Mouse (Mus musculus) G1E (cell line): ENCODE measurements around the gene Serpina1a. TPM values are rescaled to one million over a fixed set of nuclear protein-coding genes. Genes with fewer than 3 reads are reported as not detected.
"Not testable (repeated sequence)": the region's sequence is repeated elsewhere in the genome, so short reads cannot be mapped to it uniquely, and the experiment has no call there.

Source experiments
- ATAC-seq: 2 replicates; pipeline ENCODE4 v1.8.0; 2016; ENCODE audit warnings: mild to moderate bottlenecking; ENCODE audit not compliant: insufficient number of reproducible peaks, poor library complexity, low FRiP score, severe bottlenecking; ENCODE audit errors: extremely low read depth
- DNase-seq: peaks from one replicate; pipeline ENCODE4 v3.0.0; 2012; ENCODE audit warnings: low spot score
- H3K27me3 ChIP-seq: 2 replicates; pipeline ENCODE4 v1.6.1; 2012; ENCODE audit warnings: mild to moderate bottlenecking, low read length, inconsistent platforms; ENCODE audit not compliant: insufficient read depth
- H3K36me3 ChIP-seq: replicated peaks from 2 replicates; pipeline ENCODE3; 2012; ENCODE audit warnings: mild to moderate bottlenecking, inconsistent platforms
- H3K4me1 ChIP-seq: 2 replicates; pipeline ENCODE4 v1.6.1; 2012; ENCODE audit warnings: low read depth, low read length, inconsistent platforms, mixed read lengths; ENCODE audit not compliant: insufficient read depth
- H3K4me3 ChIP-seq: 2 replicates; pipeline ENCODE4 v1.5.1; 2012; ENCODE audit warnings: low read depth, mild to moderate bottlenecking, inconsistent platforms, low read length, moderate library complexity, mixed read lengths
- H3K9me3 ChIP-seq: replicated peaks from 2 replicates; pipeline ENCODE4 v1.6.1; 2012; ENCODE audit warnings: inconsistent platforms
- polyA plus RNA-seq: library from polyadenylated mRNA; stranded (reverse); fragments of >175 nt; gene quantifications from 2 replicates; pipeline ENCODE4 v1.2.3, GENCODE M21; 2012
- total RNA-seq, 2 experiments: library from RNA; stranded (forward) in 1 of 2; stranded (reverse) in 1 of 2; fragments of 200-1000 nt in 1 of 2; fragments of >200 nt in 1 of 2; fragmentation: Nextera tagmentation in 1 of 2; gene quantifications; 2 replicates each; pipeline ENCODE4 v1.2.3; 2014 to 2017

Gene Serpina1a
- total and polyA plus RNA-seq, 3 experiments: 0.22 TPM; not detected in 2

DNA sequence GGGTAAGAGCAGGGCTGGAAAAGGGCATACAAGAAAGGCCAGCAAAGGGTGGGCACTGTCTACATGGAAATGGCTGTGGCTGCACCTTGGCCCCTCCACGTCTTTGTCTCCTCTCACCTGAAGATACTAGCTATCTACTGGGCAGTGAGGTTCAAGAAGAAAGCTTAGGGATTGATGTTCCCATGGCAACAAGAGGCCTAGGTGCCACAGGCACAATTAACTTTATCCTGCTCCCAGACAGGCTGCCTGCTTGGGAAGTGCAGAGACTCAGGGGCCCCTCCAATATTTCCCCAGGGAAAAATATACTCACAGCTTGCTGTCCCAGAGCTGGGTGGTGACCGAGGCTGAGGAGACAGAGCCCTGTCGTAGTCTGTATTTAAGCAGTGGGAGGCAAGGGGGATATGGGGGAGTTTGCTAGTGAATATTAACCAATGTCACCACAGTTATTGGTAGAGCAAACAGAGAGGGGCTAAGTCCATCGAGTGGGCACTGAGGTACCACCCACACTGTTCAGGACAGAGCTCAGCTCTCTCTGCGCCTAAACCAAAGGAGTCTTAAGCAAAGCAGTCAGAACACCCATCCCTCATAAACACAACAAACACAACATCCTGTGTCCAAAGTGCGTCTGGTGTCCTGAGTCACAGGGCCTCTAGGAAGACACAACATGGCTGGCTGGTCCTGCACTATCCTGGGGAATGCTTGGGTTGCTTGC is 35.5 kb downstream of the Serpina1a start:
- not testable (repeated sequence) for ATAC-seq, DNase-seq, H3K9me3 ChIP-seq, H3K27me3 ChIP-seq, H3K36me3 ChIP-seq, H3K4me1 ChIP-seq, H3K4me3 ChIP-seq

DNA sequence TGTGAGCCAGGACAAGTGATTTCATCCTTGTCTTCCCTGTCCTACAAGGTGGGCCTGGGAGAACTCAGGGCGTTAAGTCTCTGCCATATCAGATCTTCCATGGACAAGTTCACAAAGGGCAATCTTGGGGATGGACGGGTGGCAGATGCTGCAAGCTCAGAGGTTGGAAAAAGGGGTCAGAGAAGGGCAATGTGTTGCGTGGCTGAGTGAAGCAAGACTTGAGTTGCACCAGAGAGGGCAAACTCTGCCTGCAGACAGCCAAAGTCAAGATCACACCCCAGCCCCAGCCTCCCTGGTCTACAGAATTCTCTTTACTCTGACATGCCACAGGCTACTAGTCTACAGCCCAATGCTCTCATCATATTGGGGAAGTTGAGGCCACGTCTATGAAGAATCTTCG is 39.5 kb downstream of the Serpina1a start:
- H3K27me3 ChIP-seq, H3K4me1 ChIP-seq, H3K9me3 ChIP-seq, H3K36me3 ChIP-seq, H3K4me3 ChIP-seq, ATAC-seq, DNase-seq: not testable (repeated sequence)

Other genes starting within 250 kb of the Serpina1a start
- gene Serpina10, start 232.1 kb downstream of the Serpina1a start, total RNA-seq (2014; fragmentation: Nextera tagmentation): not detected in 2 replicates
- 0.05 TPM in 1 of 2 replicates, not detected in the other for gene Serpina10, start 232.1 kb downstream of the Serpina1a start, total RNA-seq (2017)
- not detected in 2 replicates for gene Serpina10, start 232.1 kb downstream of the Serpina1a start, polyA plus RNA-seq
- not detected in 2 replicates for gene Serpina6, start 206.3 kb downstream of the Serpina1a start, total RNA-seq (2014; fragmentation: Nextera tagmentation)
- gene Serpina6, start 206.3 kb downstream of the Serpina1a start, total RNA-seq (2017): not detected in 2 replicates
- not detected in 2 replicates for gene Serpina6, start 206.3 kb downstream of the Serpina1a start, polyA plus RNA-seq
- not detected in 2 replicates for gene Serpina16, start 187.4 kb downstream of the Serpina1a start, total RNA-seq (2014; fragmentation: Nextera tagmentation)
- not detected in 2 replicates for gene Serpina16, start 187.4 kb downstream of the Serpina1a start, total RNA-seq (2017)
- not detected in 2 replicates for gene Serpina16, start 187.4 kb downstream of the Serpina1a start, polyA plus RNA-seq
- gene Serpina1f, start 168.0 kb downstream of the Serpina1a start, total RNA-seq (2014; fragmentation: Nextera tagmentation): not detected in 2 replicates
- gene Serpina1f, start 168.0 kb downstream of the Serpina1a start, total RNA-seq (2017): 0.06 and 0.27 TPM in 2 replicates
- not detected in 2 replicates for gene Serpina1f, start 168.0 kb downstream of the Serpina1a start, polyA plus RNA-seq
- gene Serpina1d, start 90.0 kb downstream of the Serpina1a start, total RNA-seq (2014; fragmentation: Nextera tagmentation): not detected in 2 replicates
- not detected in 2 replicates for gene Serpina1d, start 90.0 kb downstream of the Serpina1a start, total RNA-seq (2017)
- gene Serpina1d, start 90.0 kb downstream of the Serpina1a start, polyA plus RNA-seq: not detected in 2 replicates
- gene Serpina1b, start 33.2 kb downstream of the Serpina1a start, total RNA-seq (2014; fragmentation: Nextera tagmentation): not detected in 2 replicates
- 0.16 TPM in 1 of 2 replicates, not detected in the other for gene Serpina1b, start 33.2 kb downstream of the Serpina1a start, total RNA-seq (2017)
- gene Serpina1b, start 33.2 kb downstream of the Serpina1a start, polyA plus RNA-seq: not detected in 2 replicates
- not detected in 2 replicates for gene Serpina1c, start 41.3 kb upstream of the Serpina1a start, total RNA-seq (2014; fragmentation: Nextera tagmentation)
- not detected in 2 replicates for gene Serpina1c, start 41.3 kb upstream of the Serpina1a start, total RNA-seq (2017)
- not detected in 2 replicates for gene Serpina1c, start 41.3 kb upstream of the Serpina1a start, polyA plus RNA-seq
- gene Serpina1e, start 95.4 kb upstream of the Serpina1a start, total RNA-seq (2014; fragmentation: Nextera tagmentation): not detected in 2 replicates
- 0.12 TPM in 1 of 2 replicates, not detected in the other for gene Serpina1e, start 95.4 kb upstream of the Serpina1a start, total RNA-seq (2017)
- not detected in 2 replicates for gene Serpina1e, start 95.4 kb upstream of the Serpina1a start, polyA plus RNA-seq
- not detected in 2 replicates for gene Serpina11, start 126.4 kb upstream of the Serpina1a start, total RNA-seq (2014; fragmentation: Nextera tagmentation)
- not detected in 2 replicates for gene Serpina11, start 126.4 kb upstream of the Serpina1a start, total RNA-seq (2017)
- gene Serpina11, start 126.4 kb upstream of the Serpina1a start, polyA plus RNA-seq: not detected in 2 replicates
- not detected in 2 replicates for gene Serpina9, start 150.2 kb upstream of the Serpina1a start, total RNA-seq (2014; fragmentation: Nextera tagmentation)
- gene Serpina9, start 150.2 kb upstream of the Serpina1a start, total RNA-seq (2017): 0.38 TPM in 1 of 2 replicates, not detected in the other
- not detected in 2 replicates for gene Serpina9, start 150.2 kb upstream of the Serpina1a start, polyA plus RNA-seq
- gene Serpina12, start 180.9 kb upstream of the Serpina1a start, total RNA-seq (2014; fragmentation: Nextera tagmentation): not detected in 2 replicates
- 0.05 and 0.06 TPM in 2 replicates for gene Serpina12, start 180.9 kb upstream of the Serpina1a start, total RNA-seq (2017)
- not detected in 2 replicates for gene Serpina12, start 180.9 kb upstream of the Serpina1a start, polyA plus RNA-seq
- not detected in 2 replicates for gene Serpina5, start 237.6 kb upstream of the Serpina1a start, total RNA-seq (2014; fragmentation: Nextera tagmentation)
- gene Serpina5, start 237.6 kb upstream of the Serpina1a start, total RNA-seq (2017): not detected in 2 replicates
- gene Serpina5, start 237.6 kb upstream of the Serpina1a start, polyA plus RNA-seq: not detected in 2 replicates
- not detected in 2 replicates for gene Serpina3a, start 249.2 kb upstream of the Serpina1a start, total RNA-seq (2014; fragmentation: Nextera tagmentation)
- gene Serpina3a, start 249.2 kb upstream of the Serpina1a start, total RNA-seq (2017): 0.16 TPM in 1 of 2 replicates, not detected in the other
- not detected in 2 replicates for gene Serpina3a, start 249.2 kb upstream of the Serpina1a start, polyA plus RNA-seq